Mouse (Mus musculus): ENCODE data around the gene Carhsp1. TPM values are rescaled to one million over a fixed set of nuclear protein-coding genes. Genes with fewer than 3 reads are reported as not detected.

Carhsp1 gene
- polyA plus RNA-seq (2012; rRNA removed), result 32.7 and 39.8 TPM in 2 replicates

GRCm38 (mm10) chr16:8671551-8672349 is at the start of gene Carhsp1:
TSS of gene Carhsp1 (minus strand) at chr16:8672155.

GRCm38 (mm10) chr16:8680470-8680869 is 8.5 kb upstream of the Carhsp1 start, which contains the start of gene Gm5767:
TSS of gene Gm5767 (plus strand) at chr16:8680770.

DNA sequence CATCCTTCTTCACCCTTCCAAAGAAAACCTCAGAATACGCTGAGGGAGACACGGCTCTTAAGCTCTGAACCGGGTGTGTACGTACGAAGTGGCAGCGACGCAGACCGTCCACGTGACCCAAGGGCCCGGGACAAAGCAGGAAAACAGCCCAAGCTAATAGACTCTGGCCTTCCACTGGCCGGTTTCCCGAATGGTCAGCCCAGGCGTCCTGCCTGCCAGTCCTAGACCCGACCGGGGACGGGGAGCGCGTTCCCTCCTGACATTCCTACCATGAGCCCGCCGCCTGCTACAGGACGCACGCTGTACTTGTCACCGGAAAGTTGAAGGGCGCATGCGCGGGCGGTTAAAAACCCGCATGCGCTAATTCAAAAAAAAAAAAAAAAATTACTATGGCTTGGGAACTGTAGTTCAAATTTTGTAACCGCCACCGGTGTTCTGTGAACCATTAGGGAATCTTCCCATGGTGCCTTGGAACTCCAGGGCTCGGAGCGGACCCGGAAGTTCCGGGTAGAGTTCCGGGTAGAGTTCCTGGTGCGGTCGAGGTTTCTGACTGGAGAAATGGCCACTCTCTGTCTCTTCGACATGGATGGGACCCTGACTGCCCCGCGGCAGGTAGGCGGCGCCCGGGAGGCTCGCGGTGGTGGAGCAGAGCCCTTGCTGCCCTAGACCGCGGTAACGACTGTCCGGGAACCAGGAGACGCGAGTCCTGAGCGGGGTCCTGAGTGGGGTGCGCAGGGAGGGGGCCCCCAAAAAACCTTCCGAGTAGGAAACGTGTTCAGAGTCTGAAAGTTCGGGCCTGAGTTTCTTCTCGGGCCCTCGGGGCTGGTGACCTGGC is 34.5 kb downstream of the Carhsp1 start, which contains the start of the genes Pmm2 and Tmem186:
Gene Pmm2 (plus strand): TSS at position 458 of the 835 bp plus-strand sequence.
Gene Tmem186 (minus strand): TSS at position 496 of the 835 bp plus-strand sequence.

Other genes starting within 250 kb of the Carhsp1 start
- not detected in 2 replicates for gene Tmem114, start 247.0 kb downstream of the Carhsp1 start, polyA plus RNA-seq (2012; rRNA removed)
- gene Mettl22, start 201.4 kb downstream of the Carhsp1 start, polyA plus RNA-seq (2012; rRNA removed), result 7.9 and 8.2 TPM in 2 replicates
- 11.9 and 13.3 TPM in 2 replicates for gene Abat, start 158.7 kb downstream of the Carhsp1 start, polyA plus RNA-seq (2012; rRNA removed)
- gene Pmm2, start 34.5 kb downstream of the Carhsp1 start, polyA plus RNA-seq (2012; rRNA removed), result 20.4 and 25.1 TPM in 2 replicates
- gene Tmem186, start 34.4 kb downstream of the Carhsp1 start, polyA plus RNA-seq (2012; rRNA removed), result 6.8 and 8.4 TPM in 2 replicates
- 0.08 TPM in 1 of 2 replicates, not detected in the other for gene Gm5767, start 8.6 kb upstream of the Carhsp1 start, polyA plus RNA-seq (2012; rRNA removed)
- gene Usp7, start 120.2 kb upstream of the Carhsp1 start, polyA plus RNA-seq (2012; rRNA removed), result 55.5 and 63.2 TPM in 2 replicates
- gene 1810013L24Rik, start 157.9 kb upstream of the Carhsp1 start, polyA plus RNA-seq (2012; rRNA removed), result 14.6 and 18.1 TPM in 2 replicates